In the genomic region with DNA sequence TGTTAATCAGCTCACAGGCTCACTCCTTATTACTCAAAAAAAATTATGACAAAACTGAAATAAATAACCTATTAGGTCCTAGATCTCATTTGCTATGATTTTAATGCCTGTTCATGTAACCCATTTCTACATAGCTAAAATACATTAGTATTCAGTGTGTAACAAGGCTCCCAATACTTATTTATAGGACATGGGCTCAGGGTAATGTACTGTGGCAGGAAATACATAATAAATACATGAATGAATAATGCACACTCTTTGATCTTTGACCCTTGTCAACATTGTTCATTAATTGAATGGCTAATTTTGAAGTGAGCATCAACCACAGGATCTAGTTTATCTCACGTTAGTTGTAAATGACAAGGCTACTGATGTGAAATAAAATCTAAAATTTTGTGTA, we compare ENCODE assay signal across 24 mouse cellular contexts.
DNase-seq lines count a peak whose midpoint lies in the region; ATAC-seq and TF ChIP-seq lines count a peak whose summit lies in the region.
"Had no signal": no experiment of that assay in that cellular context is flagged by ENCODE, and none has a peak within 500 bp of the region (broad histone marks: within the 10 kb centered on the region; RNA-seq: fewer than 3 reads in every experiment).

No protein-coding gene starts in this region.

- TF ChIP-seq CTCF in forebrain, postnatal 0 days (IDR thresholded peaks at IDR 0.05; ENCODE audit: low read depth) = no peak

- H3K36me3 ChIP-seq in forebrain, embryonic 12.5 days (replicated peaks) = no peaks in the 10 kb centered on the region
- H3K36me3 ChIP-seq in forebrain, postnatal 0 days (ENCODE audit: insufficient read depth) = no peaks in the 10 kb centered on the region
- H3K36me3 ChIP-seq in hindbrain, embryonic 12.5 days = no peaks in the 10 kb centered on the region
- no peaks in the 10 kb centered on the region for H3K36me3 ChIP-seq in hindbrain, embryonic 10.5 days
- H3K36me3 ChIP-seq in neural tube, embryonic 12.5 days = no peaks in the 10 kb centered on the region
- no peaks in the 10 kb centered on the region for H3K36me3 ChIP-seq in neural tube, embryonic 15.5 days
- H3K36me3 ChIP-seq: embryonic facial prominence, embryonic 10.5 days; embryonic facial prominence, embryonic 12.5 days; G1E had no signal

- H3K27ac ChIP-seq in forebrain, embryonic 12.5 days = no peak overlapping the region
- H3K27ac ChIP-seq in forebrain, postnatal 0 days (ENCODE audit: low read depth, low read length) = no peak overlapping the region
- no peak overlapping the region for H3K27ac ChIP-seq in hindbrain, embryonic 12.5 days
- no peak overlapping the region for H3K27ac ChIP-seq in hindbrain, embryonic 10.5 days
- no peak overlapping the region for H3K27ac ChIP-seq in neural tube, embryonic 12.5 days
- no peak overlapping the region for H3K27ac ChIP-seq in neural tube, embryonic 15.5 days (replicated peaks)
- H3K27ac ChIP-seq: embryonic facial prominence, embryonic 10.5 days; embryonic facial prominence, embryonic 12.5 days had no signal

- no peaks in the 10 kb centered on the region for H3K4me1 ChIP-seq in forebrain, embryonic 12.5 days
- no peaks in the 10 kb centered on the region for H3K4me1 ChIP-seq in forebrain, postnatal 0 days (ENCODE audit: insufficient read depth)
- H3K4me1 ChIP-seq in hindbrain, embryonic 12.5 days = no peaks in the 10 kb centered on the region
- H3K4me1 ChIP-seq in hindbrain, embryonic 10.5 days (replicated peaks) = no peaks in the 10 kb centered on the region
- H3K4me1 ChIP-seq in neural tube, embryonic 12.5 days = no peaks in the 10 kb centered on the region
- no peaks in the 10 kb centered on the region for H3K4me1 ChIP-seq in neural tube, embryonic 15.5 days
- H3K4me1 ChIP-seq: embryonic facial prominence, embryonic 10.5 days; embryonic facial prominence, embryonic 12.5 days had no signal

- H3K9ac ChIP-seq in forebrain, embryonic 12.5 days = no peak overlapping the region
- H3K9ac ChIP-seq in forebrain, postnatal 0 days = no peak overlapping the region
- no peak overlapping the region for H3K9ac ChIP-seq in hindbrain, embryonic 12.5 days
- no peak overlapping the region for H3K9ac ChIP-seq in neural tube, embryonic 12.5 days
- H3K9ac ChIP-seq in neural tube, embryonic 15.5 days (replicated peaks) = no peak overlapping the region
- H3K9ac ChIP-seq: embryonic facial prominence, embryonic 12.5 days had no signal

- DNase-seq in forebrain, postnatal 0 days = no peak
- no peak for DNase-seq in hindbrain, embryonic 10.5 days (ENCODE audit: low spot score)
- DNase-seq: adrenal gland, adult 8-10 months; adrenal gland, postnatal 14 days; adrenal gland, postnatal 36 days; B cell, adult 2 months; cerebellum, adult 11-12 months; cerebellum, adult 2 months; cerebellum, adult 9-10 months; cerebellum, postnatal 10 days; cerebellum, postnatal 25 days had no signal

- 67% methylated on average over 1 of the region's 1 CpGs for WGBS in forebrain, embryonic 12.5 days
- WGBS in forebrain, postnatal 0 days = 68% methylated on average over 1 of the region's 1 CpGs
- WGBS in hindbrain, embryonic 12.5 days = 49% methylated on average over 1 of the region's 1 CpGs
- 76% methylated on average over 1 of the region's 1 CpGs for WGBS in hindbrain, embryonic 10.5 days
- 58% methylated on average over 1 of the region's 1 CpGs for WGBS in neural tube, embryonic 12.5 days
- WGBS in neural tube, embryonic 15.5 days = 63% methylated on average over 1 of the region's 1 CpGs

- H3K9me3 ChIP-seq in forebrain, embryonic 12.5 days = no peaks in the 10 kb centered on the region
- H3K9me3 ChIP-seq in forebrain, postnatal 0 days (ENCODE audit: low read length) = no peaks in the 10 kb centered on the region
- no peaks in the 10 kb centered on the region for H3K9me3 ChIP-seq in hindbrain, embryonic 12.5 days (replicated peaks)
- H3K9me3 ChIP-seq in hindbrain, embryonic 10.5 days = no peaks in the 10 kb centered on the region
- no peaks in the 10 kb centered on the region for H3K9me3 ChIP-seq in neural tube, embryonic 12.5 days
- H3K9me3 ChIP-seq in neural tube, embryonic 15.5 days (replicated peaks) = no peaks in the 10 kb centered on the region
- H3K9me3 ChIP-seq: embryonic facial prominence, embryonic 10.5 days; embryonic facial prominence, embryonic 12.5 days had no signal

- peak; percentile 64; the same call in 1 of the 2 replicates for ATAC-seq in forebrain, embryonic 12.5 days (ENCODE audit: low FRiP score)
- no peak for ATAC-seq in forebrain, postnatal 0 days
- peak; percentile 76 for ATAC-seq in hindbrain, embryonic 12.5 days (ENCODE audit: low FRiP score)
- ATAC-seq in neural tube, embryonic 12.5 days (ENCODE audit: low FRiP score, low read depth) = peak; percentile 66
- no peak for ATAC-seq in neural tube, embryonic 15.5 days (ENCODE audit: low FRiP score)
- ATAC-seq: activated CD4-positive, CD25-positive, alpha-beta regulatory T cell, adult 4 months; CD4-positive, CD25-positive, alpha-beta regulatory T cell, adult 4 months; forebrain, embryonic 14.5 days; forebrain, embryonic 16.5 days; Patski had no signal

- H3K27me3 ChIP-seq in forebrain, embryonic 12.5 days = no peaks in the 10 kb centered on the region
- no peaks in the 10 kb centered on the region for H3K27me3 ChIP-seq in forebrain, postnatal 0 days (ENCODE audit: insufficient read depth, low read length)
- H3K27me3 ChIP-seq in hindbrain, embryonic 12.5 days = no peaks in the 10 kb centered on the region
- no peaks in the 10 kb centered on the region for H3K27me3 ChIP-seq in hindbrain, embryonic 10.5 days (ENCODE audit: insufficient read depth, poor library complexity, severe bottlenecking)
- no peaks in the 10 kb centered on the region for H3K27me3 ChIP-seq in neural tube, embryonic 12.5 days (replicated peaks)
- no peaks in the 10 kb centered on the region for H3K27me3 ChIP-seq in neural tube, embryonic 15.5 days (replicated peaks)
- H3K27me3 ChIP-seq: CH12.LX; embryonic facial prominence, embryonic 12.5 days; Patski had no signal

- no peak overlapping the region for H3K4me2 ChIP-seq in forebrain, embryonic 12.5 days
- no peak overlapping the region for H3K4me2 ChIP-seq in forebrain, postnatal 0 days (ENCODE audit: low read depth)
- H3K4me2 ChIP-seq in hindbrain, embryonic 12.5 days (replicated peaks) = no peak overlapping the region
- H3K4me2 ChIP-seq in neural tube, embryonic 12.5 days (replicated peaks) = no peak overlapping the region
- H3K4me2 ChIP-seq in neural tube, embryonic 15.5 days = no peak overlapping the region
- H3K4me2 ChIP-seq: embryonic facial prominence, embryonic 12.5 days had no signal

- H3K4me3 ChIP-seq in forebrain, embryonic 12.5 days (replicated peaks) = no peak overlapping the region
- H3K4me3 ChIP-seq in forebrain, postnatal 0 days (ENCODE audit: low read depth, low read length) = no peak overlapping the region
- no peak overlapping the region for H3K4me3 ChIP-seq in hindbrain, embryonic 12.5 days
- no peak overlapping the region for H3K4me3 ChIP-seq in hindbrain, embryonic 10.5 days
- H3K4me3 ChIP-seq in neural tube, embryonic 12.5 days = no peak overlapping the region
- H3K4me3 ChIP-seq in neural tube, embryonic 15.5 days (replicated peaks) = no peak overlapping the region
- H3K4me3 ChIP-seq: embryonic facial prominence, embryonic 10.5 days; embryonic facial prominence, embryonic 12.5 days had no signal

Comparison
In these comparisons a context has a peak if more than half of its experiments do, and no peak if none do; other contexts are left out.
1. ATAC-seq: peak in forebrain, embryonic 12.5 days (single experiment), hindbrain, embryonic 12.5 days (single experiment) and neural tube, embryonic 12.5 days (single experiment); none in forebrain, postnatal 0 days (single experiment) and neural tube, embryonic 15.5 days (single experiment).